Mouse (Mus musculus) embryo, embryonic 11 days (tissue): ENCODE data around the gene Glb1.
"Not testable (repeated sequence)": the region's sequence is repeated elsewhere in the genome, so short reads cannot be mapped to it uniquely, and the experiment has no call there.

Source experiments
- DNase-seq: peaks from one replicate; pipeline ENCODE4 v3.0.0-alpha.2; 2015

Glb1 gene

DNA sequence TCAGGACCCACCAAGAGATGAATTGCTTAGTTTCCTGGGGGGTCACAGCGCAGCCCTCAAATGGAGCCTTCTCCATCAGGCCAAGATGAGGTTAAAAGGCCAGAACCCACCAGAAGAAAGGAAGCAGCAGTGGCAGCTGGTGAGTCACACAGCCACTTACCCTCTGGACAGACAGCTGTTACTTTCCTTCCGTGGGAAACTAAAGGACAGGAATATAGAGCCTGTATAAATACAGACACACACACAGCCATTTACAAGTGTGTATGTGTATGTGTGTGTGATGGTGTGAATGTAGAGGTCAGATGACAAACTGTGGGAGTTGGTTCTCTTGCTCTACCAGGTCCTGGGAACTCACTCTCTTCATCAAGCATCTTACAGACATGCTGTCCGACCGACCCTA lies 105.7 kb downstream of the Glb1 start:
- no peak for DNase-seq

- no peak for DNase-seq
Observed at GRCm38 (mm10) chr9:114507421-114507820, 106.5 kb downstream of the Glb1 start.

DNA sequence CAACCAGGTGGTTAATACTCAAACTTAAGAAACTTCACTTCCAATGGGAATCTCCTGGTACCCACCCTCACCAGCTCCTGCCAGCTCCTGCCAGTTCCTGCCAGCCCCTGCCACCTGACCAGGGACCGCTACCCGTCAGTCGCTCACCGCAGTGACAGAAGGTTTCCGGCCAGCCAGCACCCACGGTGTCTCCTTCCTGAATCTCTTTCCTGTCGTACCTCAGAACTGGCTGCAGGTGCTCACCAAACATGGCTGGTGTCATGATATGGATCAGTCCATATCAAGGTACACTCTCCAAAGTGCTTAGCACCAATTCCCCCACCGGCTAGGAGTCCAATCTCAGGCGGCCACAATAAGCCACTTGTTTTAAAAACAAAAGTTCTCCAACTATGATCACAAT lies 108.9 kb downstream of the Glb1 start:
- DNase-seq: no peak

DNA sequence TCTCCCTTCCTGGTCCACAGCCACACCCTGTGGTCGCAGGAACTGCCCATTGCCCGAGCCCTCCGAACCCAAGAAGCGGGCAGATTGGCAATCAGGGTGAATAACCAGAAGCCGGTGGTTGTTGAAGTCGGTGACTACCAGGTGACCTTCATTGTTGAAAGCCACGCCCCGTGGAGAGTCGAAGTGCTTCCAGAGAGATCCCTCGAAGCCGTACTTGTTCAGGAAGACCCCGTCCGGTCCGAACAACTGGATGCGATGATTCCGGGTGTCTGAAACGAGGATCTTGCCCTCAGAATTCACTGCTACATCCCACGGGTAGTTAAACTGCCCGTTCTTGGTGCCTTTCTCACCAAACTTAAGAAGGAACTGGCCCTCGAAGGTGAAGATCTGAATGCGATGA lies 112.0 kb downstream of the Glb1 start:
- no peak for DNase-seq

DNA sequence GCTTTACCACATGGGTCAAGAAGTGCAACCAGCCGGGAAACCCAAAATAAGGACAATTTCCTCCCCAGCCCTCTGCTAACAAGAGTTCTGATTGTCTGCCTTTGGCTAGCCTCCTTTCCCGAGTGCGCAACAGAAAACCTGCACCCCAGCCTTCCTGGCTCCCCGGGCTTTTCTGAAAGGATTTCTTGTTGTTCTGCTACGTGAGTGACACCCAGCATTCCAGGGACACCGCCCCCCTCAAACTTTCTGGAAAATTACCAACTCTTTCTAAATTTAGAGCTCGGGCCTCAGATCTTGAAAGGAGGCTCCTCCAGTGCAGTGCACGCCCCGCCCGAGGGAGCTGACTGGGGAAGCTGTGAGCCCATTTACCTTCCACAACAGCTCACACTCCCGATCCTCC lies 114.5 kb downstream of the Glb1 start, which contains the start of gene C130032M10Rik:
Gene C130032M10Rik, plus strand, starts transcription at position 334 of the 400 bp plus-strand sequence.
- no peak for DNase-seq

- DNase-seq: no peak
Observed at GRCm38 (mm10) chr9:114517924-114518497, 117.1 kb downstream of the Glb1 start.

DNA sequence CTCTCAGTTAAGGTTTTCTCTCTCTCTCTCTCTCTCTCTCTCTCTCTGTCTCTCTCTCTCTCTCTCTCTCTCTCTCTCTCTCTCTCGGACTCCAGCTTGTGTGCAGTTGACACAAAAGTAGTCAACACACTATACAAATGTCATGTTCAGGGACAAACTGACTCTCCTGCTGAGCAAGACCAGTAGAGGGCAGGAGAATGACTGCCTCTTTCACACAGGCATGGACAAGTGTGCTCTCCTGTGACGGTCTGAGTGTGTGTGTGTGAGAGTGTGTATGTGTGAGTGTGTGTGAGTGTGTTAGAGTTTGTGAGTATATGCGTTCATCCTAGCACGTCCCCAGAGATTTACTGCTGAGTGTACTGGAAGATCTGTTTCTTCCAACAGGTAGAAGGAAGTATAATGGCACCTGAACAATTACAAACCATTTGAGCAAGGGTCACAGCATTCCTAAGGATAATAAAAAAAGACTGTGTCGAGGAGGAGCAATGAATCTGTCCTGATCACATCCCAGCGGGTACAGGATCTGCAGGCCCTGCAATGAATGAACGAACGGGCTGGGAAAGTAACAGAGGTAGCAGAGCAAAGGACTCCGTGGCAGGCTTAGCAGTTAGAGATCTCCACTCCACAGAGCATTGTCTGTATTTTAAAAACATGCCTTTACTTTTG lies 118.1 kb downstream of the Glb1 start:
- DNase-seq: no peak

- DNase-seq: not testable (repeated sequence)
Observed at GRCm38 (mm10) chr9:114520529-114520928, 119.7 kb downstream of the Glb1 start.

DNA sequence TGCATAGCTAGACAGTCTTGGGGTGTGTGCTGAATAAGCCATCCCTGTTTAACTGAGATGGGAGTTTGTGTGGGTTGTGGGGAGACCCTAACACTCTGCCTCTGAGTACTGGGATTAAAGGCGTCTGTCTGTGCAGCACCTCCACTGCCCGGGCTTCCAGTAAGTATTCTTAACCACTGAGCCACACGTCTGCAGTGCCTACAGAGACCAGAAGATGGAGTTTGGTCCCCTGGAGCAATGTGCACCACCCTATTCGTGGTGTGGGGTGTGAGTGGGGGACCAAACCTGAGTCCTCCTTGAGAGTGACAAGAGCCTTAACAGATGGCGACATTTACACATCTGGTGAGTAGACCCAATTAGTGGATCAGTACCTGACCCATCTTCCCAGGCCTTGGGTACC lies 121.2 kb downstream of the Glb1 start:
- DNase-seq: no peak

DNA sequence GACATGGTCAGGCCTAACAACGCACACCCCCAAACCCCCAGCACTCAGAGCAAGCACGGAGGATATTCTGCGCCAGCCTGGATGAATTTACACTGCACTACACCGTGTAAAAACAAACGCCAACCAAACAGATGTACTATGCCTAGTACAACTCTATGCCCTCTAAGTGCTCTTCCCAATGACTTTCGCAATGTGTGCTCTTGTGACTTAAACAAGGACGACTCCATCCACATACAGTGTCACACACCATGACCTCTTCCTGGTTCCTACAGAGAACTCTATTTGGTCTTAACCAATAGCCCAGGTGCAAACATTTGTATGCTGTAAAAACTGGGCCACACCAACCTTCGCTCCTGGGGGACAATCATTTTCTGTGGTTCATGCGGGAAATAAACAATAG lies 121.6 kb downstream of the Glb1 start:
- DNase-seq: no peak
